Mouse (Mus musculus) kidney, embryonic 14.5 days (tissue): Measurements from ENCODE around the gene Lrrc47. TPM values are rescaled to one million over a fixed set of nuclear protein-coding genes. Genes with fewer than 3 reads are reported as not detected.

Source experiments
- ATAC-seq: fragments of 200-750 bp; cut with Nextera tagmentation; 2 replicates; pipeline ENCODE4 v1.8.0; 2017; ENCODE audit warnings: moderate number of reproducible peaks, mild to moderate bottlenecking, moderate TSS enrichment, moderate library complexity; ENCODE audit not compliant: low FRiP score, low TSS enrichment
- H3K27ac ChIP-seq: fragments of 300-500 bp; sonication (generic); 2 replicates; pipeline ENCODE4 v1.5.1; 2014; ENCODE audit warnings: low read depth, mild to moderate bottlenecking, low read length, moderate library complexity, mixed read lengths
- H3K27me3 ChIP-seq: fragments of 300-500 bp; sonication (generic); 2 replicates; pipeline ENCODE4 v1.6.1; 2014; ENCODE audit warnings: mild to moderate bottlenecking, low read length; ENCODE audit not compliant: control insufficient read depth, insufficient read depth
- H3K36me3 ChIP-seq: fragments of 300-500 bp; sonication (generic); 2 replicates; pipeline ENCODE4 v1.6.1; 2014; ENCODE audit warnings: low read length, mixed read lengths; ENCODE audit not compliant: control insufficient read depth, insufficient read depth
- H3K4me1 ChIP-seq: fragments of 300-500 bp; sonication (generic); 2 replicates; pipeline ENCODE4 v1.6.1; 2014; ENCODE audit warnings: low read length, mixed read lengths; ENCODE audit not compliant: control insufficient read depth, insufficient read depth
- H3K4me2 ChIP-seq: fragments of 300-500 bp; sonication (generic); replicated peaks from 2 replicates; pipeline ENCODE4 v1.6.1; 2014; ENCODE audit warnings: low read depth, mild to moderate bottlenecking, low read length
- H3K4me3 ChIP-seq: fragments of 300-500 bp; sonication (generic); 2 replicates; pipeline ENCODE4 v1.5.1; 2014; ENCODE audit warnings: mild to moderate bottlenecking, low read length
- H3K9ac ChIP-seq: fragments of 300-500 bp; sonication (generic); 2 replicates; pipeline ENCODE4 v1.6.1; 2014; ENCODE audit warnings: low read depth, mild to moderate bottlenecking, low read length, moderate library complexity
- H3K9me3 ChIP-seq: fragments of 300-500 bp; sonication (generic); 2 replicates; pipeline ENCODE4 v1.6.1; 2016; ENCODE audit warnings: low read length; ENCODE audit not compliant: control insufficient read depth
- WGBS: fragments of 180-500 bp; shearing (Covaris S2); extraction: QIAGEN DNeasy Blood & Tissue Kit; methylation state at CpG from one replicate; pipeline ENCODE4 v1.1.7; 2014; 5-methylcytosine and 5-hydroxymethylcytosine counted together
- polyA plus RNA-seq: library from polyadenylated mRNA; unstranded; fragments of >200 nt; fragmentation: Nextera tagmentation; extraction: Ambion mirVana; gene quantifications from 2 replicates; pipeline ENCODE4 v1.2.1, GENCODE M21; 2014

Lrrc47 gene
- polyA plus RNA-seq, 1 experiment from 2014 or later = 12.1 TPM

GRCm38 (mm10) chr4:154019571-154019970 is 8.0 kb downstream of the Lrrc47 start:
- no peak for ATAC-seq
- Histone ChIP-seq H3K36me3 (peaks cover 67% of the 10 kb centered on the region), H3K4me3 (no peak overlapping the region), H3K9me3 (no peaks in the 10 kb centered on the region), H3K27me3 (0 out of 2 replicates have a peak, but pooled peaks cover 1% of the 10 kb centered on the region), H3K9ac (no peak overlapping the region), H3K4me2 (no peak overlapping the region), H3K27ac (no peak overlapping the region), H3K4me1 (peaks cover 28% of the 10 kb centered on the region)
- WGBS = 73% methylated on average over 7 of the region's 7 CpGs

GRCm38 (mm10) chr4:154021432-154021831 is 9.9 kb downstream of the Lrrc47 start:
- Histone ChIP-seq H3K4me3 (no peak overlapping the region), H3K4me2 (no peak overlapping the region), H3K36me3 (peaks cover 53% of the 10 kb centered on the region), H3K27ac (peak overlapping the region; percentile 82; the same call in 1 of the 2 replicates), H3K9ac (no peak overlapping the region), H3K4me1 (peaks cover 44% of the 10 kb centered on the region), H3K9me3 (no peaks in the 10 kb centered on the region), H3K27me3 (0 out of 2 replicates have a peak, but pooled peaks cover 4% of the 10 kb centered on the region)
- no peak for ATAC-seq
- 93% methylated on average over 9 of the region's 9 CpGs for WGBS

- peak; percentile 65 for ATAC-seq
- Histone ChIP-seq H3K27ac (peak overlapping the region; percentile 82; the same call in 1 of the 2 replicates), H3K9ac (peak overlapping the region; percentile 7; the same call in 1 of the 2 replicates), H3K27me3 (0 out of 2 replicates have a peak, but pooled peaks cover 4% of the 10 kb centered on the region), H3K9me3 (no peaks in the 10 kb centered on the region), H3K4me3 (no peak overlapping the region), H3K4me2 (no peak overlapping the region), H3K36me3 (peaks cover 43% of the 10 kb centered on the region), H3K4me1 (peaks cover 47% of the 10 kb centered on the region)
- 26% methylated on average over 4 of the region's 4 CpGs for WGBS
Observed at GRCm38 (mm10) chr4:154022407-154022806, 10.9 kb downstream of the Lrrc47 start.

GRCm38 (mm10) chr4:154022844-154023243 is 11.3 kb downstream of the Lrrc47 start:
- H3K9ac ChIP-seq = peak overlapping the region; percentile 7; the same call in 1 of the 2 replicates
- H3K4me2 ChIP-seq = no peak overlapping the region
- H3K4me3 ChIP-seq = no peak overlapping the region
- H3K27me3 ChIP-seq = 0 out of 2 replicates have a peak, but pooled peaks cover 4% of the 10 kb centered on the region
- WGBS = 35% methylated on average over 4 of the region's 4 CpGs
- no peak for ATAC-seq
- no peaks in the 10 kb centered on the region for H3K9me3 ChIP-seq
- H3K36me3 ChIP-seq = peaks cover 40% of the 10 kb centered on the region
- peak overlapping the region; percentile 82; the same call in 1 of the 2 replicates for H3K27ac ChIP-seq
- peaks cover 47% of the 10 kb centered on the region for H3K4me1 ChIP-seq

GRCm38 (mm10) chr4:154023754-154024601 is 12.4 kb downstream of the Lrrc47 start:
- Histone ChIP-seq H3K4me3 (peak overlapping the region; percentile 48; the same call in 1 of the 2 replicates), H3K9ac (peak overlapping the region; percentile 4; the same call in 1 of the 2 replicates), H3K4me2 (peak overlapping the region; percentile 73; the same call in 1 of the 2 replicates), H3K27ac (peak overlapping the region; percentile 55; the same call in 1 of the 2 replicates), H3K4me1 (peaks cover 47% of the 10 kb centered on the region), H3K9me3 (no peaks in the 10 kb centered on the region), H3K36me3 (peaks cover 29% of the 10 kb centered on the region), H3K27me3 (0 out of 2 replicates have a peak, but pooled peaks cover 4% of the 10 kb centered on the region)
- ATAC-seq = peak; percentile 7; the same call in 1 of the 2 replicates
- WGBS = 11% methylated on average over 8 of the region's 8 CpGs

GRCm38 (mm10) chr4:154024729-154025521 is 13.4 kb downstream of the Lrrc47 start:
- peak overlapping the region; percentile 73 for H3K4me2 ChIP-seq
- H3K27ac ChIP-seq = peak overlapping the region; percentile 65
- no peaks in the 10 kb centered on the region for H3K9me3 ChIP-seq
- 0 out of 2 replicates have a peak, but pooled peaks cover 4% of the 10 kb centered on the region for H3K27me3 ChIP-seq
- H3K36me3 ChIP-seq = peaks cover 19% of the 10 kb centered on the region
- H3K4me1 ChIP-seq = peaks cover 47% of the 10 kb centered on the region
- H3K9ac ChIP-seq = peak overlapping the region; percentile 61; the same call in 1 of the 2 replicates
- WGBS = 36% methylated on average over 17 of the region's 17 CpGs
- H3K4me3 ChIP-seq = peak overlapping the region; percentile 48
- ATAC-seq = no peak

GRCm38 (mm10) chr4:154025641-154026440 is 14.3 kb downstream of the Lrrc47 start, which contains the start of gene Smim1:
TSS of gene Smim1 (minus strand) at chr4:154026230.
- Histone ChIP-seq H3K4me2 (peak within 1 kb of the TSS; percentile 73), H3K9ac (peak within 1 kb of the TSS; percentile 61), H3K27ac (peak within 1 kb of the TSS; percentile 65; the same call in 1 of the 2 replicates), H3K27me3 (0 out of 2 replicates have a peak, but pooled peaks cover 4% of the 10 kb centered on the region), H3K9me3 (no peaks in the 10 kb centered on the region), H3K36me3 (peaks cover 10% of the 10 kb centered on the region), H3K4me3 (peak within 1 kb of the TSS; percentile 48), H3K4me1 (peaks cover 47% of the 10 kb centered on the region)
- WGBS = under 1% methylated on average over 33 of the region's 33 CpGs
- peak; percentile 73 for ATAC-seq

- H3K9me3 ChIP-seq = no peaks in the 10 kb centered on the region
- 32% methylated on average over 2 of the region's 2 CpGs for WGBS
- peaks cover 5% of the 10 kb centered on the region for H3K36me3 ChIP-seq
- H3K27me3 ChIP-seq = 0 out of 2 replicates have a peak, but pooled peaks cover 4% of the 10 kb centered on the region
- H3K27ac ChIP-seq = no peak overlapping the region
- H3K4me2 ChIP-seq = peak overlapping the region; percentile 73
- ATAC-seq = no peak
- peak overlapping the region; percentile 48 for H3K4me3 ChIP-seq
- H3K9ac ChIP-seq = peak overlapping the region; percentile 61; the same call in 1 of the 2 replicates
- peaks cover 47% of the 10 kb centered on the region for H3K4me1 ChIP-seq
Observed at GRCm38 (mm10) chr4:154026441-154026761, 14.9 kb downstream of the Lrrc47 start.
